Mouse (Mus musculus) intestine, embryonic 15.5 days (tissue): Measurements from ENCODE around the gene Ppil6. TPM values are rescaled to one million over a fixed set of nuclear protein-coding genes. Genes with fewer than 3 reads are reported as not detected.
"Not testable (repeated sequence)": the region's sequence is repeated elsewhere in the genome, so short reads cannot be mapped to it uniquely, and the experiment has no call there.

Experiments
- ATAC-seq: fragments of 200-750 bp; cut with Nextera tagmentation; 2 replicates; pipeline ENCODE4 v1.8.0; 2017; ENCODE audit warnings: moderate TSS enrichment, moderate library complexity
- H3K27ac ChIP-seq: fragments of 300-500 bp; sonication (generic); 2 replicates; pipeline ENCODE4 v1.5.1; 2015; ENCODE audit warnings: mild to moderate bottlenecking, inconsistent platforms
- H3K27me3 ChIP-seq: fragments of 300-500 bp; sonication (generic); replicated peaks from 2 replicates; pipeline ENCODE4 v1.6.1; 2015; ENCODE audit warnings: inconsistent platforms
- H3K36me3 ChIP-seq: fragments of 300-500 bp; sonication (generic); 2 replicates; pipeline ENCODE4 v1.6.1; 2015; ENCODE audit warnings: inconsistent platforms
- H3K4me1 ChIP-seq: fragments of 300-500 bp; sonication (generic); replicated peaks from 2 replicates; pipeline ENCODE4 v1.6.1; 2015; ENCODE audit warnings: inconsistent platforms
- H3K4me2 ChIP-seq: fragments of 300-500 bp; sonication (generic); replicated peaks from 2 replicates; pipeline ENCODE4 v1.6.1; 2015; ENCODE audit warnings: mild to moderate bottlenecking, inconsistent platforms
- H3K4me3 ChIP-seq: fragments of 300-500 bp; sonication (generic); replicated peaks from 2 replicates; pipeline ENCODE4 v1.5.1; 2015; ENCODE audit warnings: inconsistent platforms
- H3K9ac ChIP-seq: fragments of 300-500 bp; sonication (generic); 2 replicates; pipeline ENCODE4 v1.6.1; 2015; ENCODE audit warnings: inconsistent platforms
- H3K9me3 ChIP-seq: fragments of 300-500 bp; sonication (generic); 2 replicates; pipeline ENCODE4 v1.6.1; 2016; ENCODE audit warnings: inconsistent platforms
- WGBS: fragments of 180-500 bp; shearing (Covaris S2); methylation state at CpG from one replicate; pipeline ENCODE4 v1.1.7; 2015; 5-methylcytosine and 5-hydroxymethylcytosine counted together
- polyA plus RNA-seq: library from polyadenylated mRNA; unstranded; fragments of >200 nt; fragmentation: Nextera tagmentation; extraction: Ambion mirVana; gene quantifications from 2 replicates; pipeline ENCODE4 v1.2.1, GENCODE M21; 2015

Ppil6 gene
- polyA plus RNA-seq, 1 experiment from 2014 or later = 0.63 TPM

DNA sequence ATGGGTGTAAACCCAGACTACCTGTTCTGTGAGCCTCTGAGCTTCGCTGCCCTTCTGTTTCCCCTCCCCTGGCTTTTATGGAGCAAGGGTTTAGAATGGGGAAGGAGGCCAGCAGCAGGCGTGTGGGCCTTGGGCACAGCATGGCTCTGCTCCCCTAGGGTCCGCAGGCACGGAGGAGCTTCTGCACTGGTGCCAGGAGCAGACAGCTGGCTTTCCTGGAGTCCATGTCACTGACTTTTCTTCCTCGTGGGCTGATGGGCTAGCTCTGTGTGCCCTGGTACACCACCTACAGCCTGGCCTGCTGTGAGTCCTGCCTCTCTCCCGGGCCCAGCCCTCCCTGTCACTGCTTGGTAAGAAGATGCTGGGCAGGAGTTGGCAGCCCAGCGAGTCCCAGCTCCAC lies 7.8 kb upstream of the Ppil6 start:
- ATAC-seq = no peak
- Histone ChIP-seq H3K27ac (no peak overlapping the region), H3K4me3 (no peak overlapping the region), H3K36me3 (peaks cover 36% of the 10 kb centered on the region), H3K9me3 (no peaks in the 10 kb centered on the region), H3K27me3 (no peaks in the 10 kb centered on the region), H3K4me2 (no peak overlapping the region), H3K4me1 (peaks cover 11% of the 10 kb centered on the region), H3K9ac (no peak overlapping the region)
- WGBS = 88% methylated on average over 7 of the region's 7 CpGs

DNA sequence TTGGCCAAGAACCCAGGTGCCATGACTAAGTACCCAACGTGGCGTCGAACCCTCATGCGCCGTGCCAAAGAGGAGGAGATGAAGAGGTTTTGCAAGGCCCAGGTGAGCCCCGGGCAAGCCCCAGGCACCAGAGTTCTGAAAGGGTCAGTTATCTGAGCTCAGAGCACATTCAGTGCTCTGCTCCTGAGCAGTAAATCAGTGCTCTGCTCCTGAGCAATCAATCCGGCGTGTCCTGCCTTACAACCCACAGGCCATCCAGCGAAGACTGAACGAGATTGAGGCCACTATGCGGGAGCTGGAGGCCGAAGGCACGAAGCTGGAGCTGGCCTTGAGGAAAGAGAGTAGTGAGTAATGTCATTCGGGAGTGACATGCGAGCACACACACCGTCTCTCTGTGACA lies 4.5 kb upstream of the Ppil6 start:
- WGBS = 88% methylated on average over 16 of the region's 16 CpGs
- Histone ChIP-seq H3K4me3 (no peak overlapping the region), H3K9me3 (no peaks in the 10 kb centered on the region), H3K36me3 (peaks cover 40% of the 10 kb centered on the region), H3K27ac (no peak overlapping the region), H3K4me2 (no peak overlapping the region), H3K27me3 (no peaks in the 10 kb centered on the region), H3K9ac (no peak overlapping the region), H3K4me1 (peaks cover 21% of the 10 kb centered on the region)
- no peak for ATAC-seq

DNA sequence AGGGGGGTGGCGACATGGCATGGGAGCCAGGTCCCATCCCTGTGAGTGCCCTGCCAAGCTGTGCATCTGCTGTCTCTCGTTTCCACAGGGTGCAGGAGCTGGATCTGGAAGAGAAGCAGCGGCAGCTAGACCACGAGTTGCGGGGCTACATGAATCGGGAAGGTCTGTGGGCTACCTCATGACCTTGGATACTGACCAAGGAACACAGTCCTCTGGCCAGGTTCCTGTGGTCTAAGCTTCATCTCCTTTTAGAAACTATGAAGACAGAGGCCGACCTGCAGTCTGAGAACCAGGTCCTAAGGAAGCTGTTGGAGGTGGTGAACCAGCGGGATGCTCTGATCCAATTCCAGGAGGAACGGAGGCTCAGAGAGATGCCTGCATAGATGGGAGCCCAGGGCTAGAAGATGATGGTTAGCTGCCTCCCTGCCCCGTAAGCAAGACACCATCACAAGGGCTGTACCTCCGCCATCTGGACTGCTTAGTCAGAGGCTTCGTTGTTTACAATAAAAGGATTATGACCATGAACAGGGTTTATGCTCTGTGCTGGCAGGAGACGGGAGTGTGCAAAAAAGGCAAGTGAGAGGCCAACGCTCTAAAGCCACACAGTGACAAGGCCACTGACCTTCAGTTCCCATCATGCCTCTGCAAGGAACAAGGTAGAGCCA lies 3.6 kb upstream of the Ppil6 start:
- Histone ChIP-seq H3K36me3 (peaks cover 40% of the 10 kb centered on the region), H3K9me3 (no peaks in the 10 kb centered on the region), H3K27me3 (no peaks in the 10 kb centered on the region), H3K4me2 (no peak overlapping the region), H3K4me1 (peaks cover 21% of the 10 kb centered on the region), H3K27ac (no peak overlapping the region), H3K4me3 (no peak overlapping the region), H3K9ac (no peak overlapping the region)
- 75% methylated on average over 14 of the region's 14 CpGs for WGBS
- no peak for ATAC-seq

DNA sequence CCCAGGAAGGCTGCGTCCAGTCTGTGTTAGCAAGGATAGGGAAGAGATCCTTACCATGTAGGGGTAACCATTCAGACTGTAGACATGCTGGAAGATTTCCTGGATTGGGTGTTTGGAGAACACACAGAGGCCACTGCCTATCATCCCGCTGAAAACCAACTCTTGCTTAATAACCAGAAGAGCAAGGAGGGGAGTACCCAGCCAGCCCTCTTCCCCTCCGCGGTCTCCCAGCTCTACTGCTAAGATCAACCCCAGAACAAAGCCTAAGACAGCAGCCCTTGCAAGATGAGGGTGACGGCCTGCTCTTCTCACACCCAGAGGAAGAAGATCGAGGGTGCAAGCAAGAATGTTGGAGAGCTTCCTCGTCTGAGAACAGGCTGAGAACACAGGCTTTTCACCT lies 1.4 kb upstream of the Ppil6 start:
- ATAC-seq = no peak
- H3K27ac ChIP-seq = peak overlapping the region; percentile 72; the same call in 1 of the 2 replicates
- H3K36me3 ChIP-seq = peaks cover 32% of the 10 kb centered on the region
- no peaks in the 10 kb centered on the region for H3K27me3 ChIP-seq
- peak overlapping the region; percentile 68 for H3K9ac ChIP-seq
- WGBS = 25% methylated on average over 7 of the region's 7 CpGs
- peak overlapping the region; percentile 65 for H3K4me3 ChIP-seq
- H3K9me3 ChIP-seq = no peaks in the 10 kb centered on the region
- H3K4me2 ChIP-seq = peak overlapping the region; percentile 97
- H3K4me1 ChIP-seq = peaks cover 21% of the 10 kb centered on the region

DNA sequence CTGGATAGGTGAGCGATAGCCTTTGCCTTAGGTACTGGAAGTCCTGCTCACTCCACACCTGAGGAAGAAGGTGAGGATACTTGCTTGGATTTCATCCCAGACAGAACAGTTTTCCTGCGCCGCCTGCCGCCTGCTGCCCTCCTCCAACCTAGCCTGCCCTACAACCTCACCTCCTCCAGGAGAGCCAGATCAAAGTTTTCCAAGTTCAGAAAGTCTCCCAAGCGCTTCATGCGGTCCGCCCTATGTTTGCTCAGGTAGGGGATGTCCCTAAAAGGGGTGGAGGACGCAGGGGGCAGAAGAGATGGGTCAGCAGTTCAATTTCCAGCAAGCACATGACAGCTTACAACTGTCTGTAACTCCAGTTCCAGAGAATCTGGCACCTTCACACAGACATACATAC lies 945 bp upstream of the Ppil6 start:
- peaks cover 28% of the 10 kb centered on the region for H3K36me3 ChIP-seq
- peak overlapping the region; percentile 97 for H3K4me2 ChIP-seq
- peak overlapping the region; percentile 65 for H3K4me3 ChIP-seq
- peak overlapping the region; percentile 68 for H3K9ac ChIP-seq
- peaks cover 21% of the 10 kb centered on the region for H3K4me1 ChIP-seq
- peak overlapping the region; percentile 72 for H3K27ac ChIP-seq
- 17% methylated on average over 8 of the region's 8 CpGs for WGBS
- H3K9me3 ChIP-seq = no peaks in the 10 kb centered on the region
- ATAC-seq = peak; percentile 4; the same call in 1 of the 2 replicates
- no peaks in the 10 kb centered on the region for H3K27me3 ChIP-seq

DNA sequence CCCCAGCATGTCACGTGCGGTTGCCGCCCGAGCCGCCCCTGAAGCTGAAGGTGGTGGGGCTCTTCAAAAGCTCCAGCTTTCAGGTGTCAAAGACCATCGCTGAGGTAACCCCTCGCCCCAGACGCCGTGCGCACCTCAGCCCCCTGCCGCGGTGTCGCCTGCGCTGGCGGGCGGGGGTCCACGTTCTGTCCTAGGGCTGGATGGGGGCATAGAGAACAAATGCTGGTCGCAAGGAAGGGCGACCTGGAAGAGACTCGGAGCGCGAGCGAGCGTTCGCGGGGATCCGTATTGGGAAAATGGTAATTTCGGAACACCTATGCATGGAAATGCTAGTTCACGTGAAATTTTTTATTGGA lies 257 bp downstream of the Ppil6 start:
- H3K4me2 ChIP-seq = peak overlapping the region; percentile 97
- peaks cover 21% of the 10 kb centered on the region for H3K4me1 ChIP-seq
- H3K27ac ChIP-seq = no peak overlapping the region
- H3K4me3 ChIP-seq = peak overlapping the region; percentile 65
- peaks cover 20% of the 10 kb centered on the region for H3K36me3 ChIP-seq
- ATAC-seq = no peak
- no peaks in the 10 kb centered on the region for H3K27me3 ChIP-seq
- WGBS = 1% methylated on average over 29 of the region's 29 CpGs
- no peaks in the 10 kb centered on the region for H3K9me3 ChIP-seq
- peak overlapping the region; percentile 68 for H3K9ac ChIP-seq

DNA sequence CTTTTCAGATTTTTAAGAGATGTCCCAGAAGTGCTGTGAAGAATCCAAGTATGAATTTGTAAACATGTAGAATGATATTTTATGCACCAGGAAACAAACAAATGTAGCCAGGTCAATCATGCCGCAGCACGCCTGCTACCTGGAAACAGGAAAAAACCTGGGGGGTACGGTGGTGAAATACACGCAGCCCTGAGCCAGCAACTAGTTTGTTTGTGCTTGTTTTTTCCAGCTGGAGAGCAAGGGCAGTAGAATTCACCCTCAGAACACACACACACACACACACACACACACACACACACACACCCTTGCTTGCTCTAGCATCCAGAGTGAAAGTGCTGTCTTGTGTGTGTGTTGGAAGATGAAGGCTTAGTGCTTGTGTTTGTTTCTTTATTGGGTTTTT lies 872 bp downstream of the Ppil6 start:
- H3K27ac ChIP-seq = no peak overlapping the region
- no peak for ATAC-seq
- no peaks in the 10 kb centered on the region for H3K27me3 ChIP-seq
- H3K4me2 ChIP-seq = no peak overlapping the region
- no peak overlapping the region for H3K4me3 ChIP-seq
- no peaks in the 10 kb centered on the region for H3K9me3 ChIP-seq
- H3K9ac ChIP-seq = no peak overlapping the region
- peaks cover 15% of the 10 kb centered on the region for H3K36me3 ChIP-seq
- WGBS = 48% methylated on average over 4 of the region's 4 CpGs
- peaks cover 21% of the 10 kb centered on the region for H3K4me1 ChIP-seq

DNA sequence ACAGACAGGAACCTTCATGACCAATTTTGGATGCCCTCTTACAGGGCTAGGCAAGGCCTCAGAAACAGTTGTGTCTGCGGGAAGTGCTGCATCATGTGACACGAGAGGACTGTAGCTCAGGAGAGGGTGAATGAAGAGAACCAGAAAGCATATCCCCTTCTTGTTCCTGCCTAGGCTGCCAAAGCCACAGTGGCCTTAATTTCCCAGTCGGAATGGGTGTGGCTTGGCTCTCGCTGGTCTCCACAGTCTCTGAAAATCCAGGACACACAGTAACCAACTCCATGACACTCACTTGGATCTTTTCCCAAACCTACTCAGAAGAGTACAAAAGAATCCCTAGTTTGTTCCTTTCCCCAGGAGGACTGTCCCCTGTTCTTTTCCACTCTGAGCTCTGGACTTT lies 10.7 kb downstream of the Ppil6 start:
- H3K9me3 ChIP-seq = no peaks in the 10 kb centered on the region
- H3K4me1 ChIP-seq = no peaks in the 10 kb centered on the region
- H3K4me2 ChIP-seq = no peak overlapping the region
- H3K9ac ChIP-seq = no peak overlapping the region
- WGBS = 71% methylated on average over 4 of the region's 4 CpGs
- ATAC-seq = no peak
- no peak overlapping the region for H3K27ac ChIP-seq
- no peaks in the 10 kb centered on the region for H3K36me3 ChIP-seq
- H3K4me3 ChIP-seq = no peak overlapping the region
- no peaks in the 10 kb centered on the region for H3K27me3 ChIP-seq

DNA sequence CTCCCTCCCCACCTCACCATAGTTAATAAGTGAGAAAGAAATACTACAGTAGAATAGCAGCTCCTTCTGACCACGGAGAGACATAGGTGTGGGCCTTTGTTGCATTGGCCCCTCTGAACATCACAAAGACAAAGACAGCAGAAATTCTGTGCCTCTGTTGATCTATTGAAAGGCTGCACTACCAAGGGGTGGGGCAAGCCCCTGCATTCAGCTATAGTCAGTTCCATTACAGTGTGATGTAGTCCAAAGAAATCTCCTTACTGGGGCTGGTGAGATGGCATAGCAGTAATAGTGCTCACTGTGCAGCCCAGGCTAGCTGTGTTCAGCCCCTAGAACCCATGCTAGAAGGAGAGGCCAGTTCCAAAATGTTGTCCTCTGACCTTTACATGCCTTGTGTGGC lies 14.8 kb downstream of the Ppil6 start:
- no peak overlapping the region for H3K4me3 ChIP-seq
- no peak overlapping the region for H3K9ac ChIP-seq
- no peak for ATAC-seq
- H3K4me1 ChIP-seq = no peaks in the 10 kb centered on the region
- no peaks in the 10 kb centered on the region for H3K27me3 ChIP-seq
- no peaks in the 10 kb centered on the region for H3K36me3 ChIP-seq
- no peak overlapping the region for H3K4me2 ChIP-seq
- 90% methylated on average over 1 of the region's 1 CpGs for WGBS
- no peak overlapping the region for H3K27ac ChIP-seq
- no peaks in the 10 kb centered on the region for H3K9me3 ChIP-seq

DNA sequence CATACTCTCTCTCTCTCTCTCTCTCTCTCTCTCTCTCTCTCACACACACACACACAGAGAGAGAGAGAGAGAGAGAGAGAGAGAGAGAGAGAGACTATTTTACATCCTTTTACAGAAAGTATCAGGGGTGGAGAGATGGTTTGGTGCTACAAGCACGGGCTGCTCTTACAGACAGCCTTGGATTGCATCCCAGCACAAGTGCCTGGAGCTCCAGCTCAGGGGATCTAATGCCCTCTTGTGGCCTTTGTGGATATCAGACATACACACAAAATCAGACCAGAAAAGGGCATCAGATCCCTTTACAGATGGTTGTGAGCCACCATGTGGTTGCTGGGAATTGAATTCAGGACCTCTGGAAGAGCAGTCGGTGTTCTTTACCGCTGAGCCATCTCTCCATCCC lies 15.2 kb downstream of the Ppil6 start:
- ATAC-seq = peak; percentile 80
- H3K4me2 ChIP-seq, H3K4me3 ChIP-seq, H3K9ac ChIP-seq, H3K9me3 ChIP-seq, H3K4me1 ChIP-seq, H3K36me3 ChIP-seq, H3K27me3 ChIP-seq, H3K27ac ChIP-seq: not testable (repeated sequence)
- 5% methylated on average over 3 of the region's 3 CpGs for WGBS

DNA sequence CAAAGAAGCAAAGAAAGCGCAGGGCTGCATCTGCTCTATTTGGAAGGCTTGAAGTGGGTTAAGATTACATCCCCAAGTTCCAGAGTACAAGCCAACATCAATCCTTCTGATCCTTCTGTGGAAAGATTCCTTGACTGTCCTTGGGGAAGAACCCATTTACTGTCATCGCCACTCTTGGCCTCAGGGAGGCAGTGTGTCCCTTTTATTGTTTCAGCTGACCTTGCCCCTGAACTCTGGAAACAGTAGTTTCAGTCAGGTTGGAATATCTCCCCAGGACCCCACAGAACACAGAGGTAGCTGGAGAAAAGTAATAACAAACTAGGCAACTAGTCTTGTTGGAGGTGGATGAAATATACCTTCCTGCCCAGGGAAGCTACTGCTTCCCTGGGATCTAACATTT lies 18.9 kb downstream of the Ppil6 start:
- WGBS = 31% methylated on average over 2 of the region's 2 CpGs
- no peak for ATAC-seq
- no peaks in the 10 kb centered on the region for H3K27me3 ChIP-seq
- no peak overlapping the region for H3K27ac ChIP-seq
- no peak overlapping the region for H3K4me3 ChIP-seq
- no peak overlapping the region for H3K9ac ChIP-seq
- no peak overlapping the region for H3K4me2 ChIP-seq
- H3K36me3 ChIP-seq = no peaks in the 10 kb centered on the region
- H3K9me3 ChIP-seq = no peaks in the 10 kb centered on the region
- no peaks in the 10 kb centered on the region for H3K4me1 ChIP-seq

DNA sequence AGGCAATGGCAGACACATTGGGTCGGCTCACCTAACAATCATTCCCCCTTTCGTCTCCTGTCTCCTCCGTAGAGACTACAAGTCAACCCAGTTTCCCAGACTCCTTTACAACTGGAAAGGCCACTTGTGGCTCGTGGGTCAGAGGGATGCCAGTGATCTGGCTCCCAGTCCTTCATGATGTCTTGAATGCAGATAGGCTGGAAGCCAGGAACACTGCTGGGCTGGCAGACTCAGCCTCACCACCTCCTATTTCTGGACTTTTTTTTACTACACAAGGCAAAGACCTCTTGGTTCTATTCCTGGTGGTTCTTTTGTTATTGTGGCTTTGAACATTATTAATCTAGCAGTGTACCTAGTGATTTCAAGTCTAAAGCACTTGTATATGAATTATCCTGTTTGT lies 24.1 kb downstream of the Ppil6 start:
- ATAC-seq = no peak
- Histone ChIP-seq H3K4me2 (no peak overlapping the region), H3K9me3 (no peaks in the 10 kb centered on the region), H3K9ac (no peak overlapping the region), H3K27me3 (no peaks in the 10 kb centered on the region), H3K4me1 (no peaks in the 10 kb centered on the region), H3K36me3 (no peaks in the 10 kb centered on the region), H3K4me3 (no peak overlapping the region), H3K27ac (no peak overlapping the region)
- 79% methylated on average over 4 of the region's 4 CpGs for WGBS

DNA sequence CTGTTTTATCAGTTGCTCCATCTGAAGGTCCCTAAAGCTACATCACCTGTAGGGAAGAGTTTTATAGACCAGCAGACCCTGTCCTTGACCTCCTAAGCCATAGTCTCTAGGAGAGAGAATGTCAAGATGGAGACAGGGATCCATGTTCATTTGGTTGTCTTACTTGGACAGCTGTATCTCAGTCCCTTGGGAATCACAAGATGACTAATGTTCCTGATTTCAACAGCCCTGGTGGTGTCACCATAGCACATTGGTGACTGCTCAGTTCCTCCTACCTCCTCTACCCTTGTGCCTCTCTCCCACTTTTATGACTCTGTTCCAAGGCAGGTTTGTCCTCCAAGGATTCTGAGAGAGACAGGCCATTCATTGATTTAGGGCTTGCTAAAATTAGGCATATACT lies 24.7 kb downstream of the Ppil6 start:
- H3K9ac ChIP-seq = no peak overlapping the region
- no peaks in the 10 kb centered on the region for H3K36me3 ChIP-seq
- no peak for ATAC-seq
- H3K9me3 ChIP-seq = no peaks in the 10 kb centered on the region
- no peak overlapping the region for H3K27ac ChIP-seq
- no peaks in the 10 kb centered on the region for H3K4me1 ChIP-seq
- no peak overlapping the region for H3K4me2 ChIP-seq
- no peaks in the 10 kb centered on the region for H3K27me3 ChIP-seq
- no peak overlapping the region for H3K4me3 ChIP-seq
